Mouse (Mus musculus) hindbrain, embryonic 13.5 days (tissue): ENCODE results near the gene Dnah6. TPM values are rescaled to one million over a fixed set of nuclear protein-coding genes. Genes with fewer than 3 reads are reported as not detected.

Experiments used
- ATAC-seq: fragments of 200-750 bp; cut with Nextera tagmentation; 2 replicates; pipeline ENCODE4 v1.8.0; 2017; ENCODE audit warnings: moderate TSS enrichment; ENCODE audit not compliant: low FRiP score
- H3K27ac ChIP-seq: fragments of 300-500 bp; sonication (generic); 2 replicates; pipeline ENCODE4 v1.5.1; 2015; ENCODE audit warnings: inconsistent platforms, mild to moderate bottlenecking, moderate library complexity
- H3K27me3 ChIP-seq: fragments of 300-500 bp; sonication (generic); 2 replicates; pipeline ENCODE4 v1.6.1; 2015; ENCODE audit warnings: mild to moderate bottlenecking, inconsistent platforms
- H3K36me3 ChIP-seq: fragments of 300-500 bp; sonication (generic); 2 replicates; pipeline ENCODE4 v1.6.1; 2015; ENCODE audit warnings: mild to moderate bottlenecking, inconsistent platforms
- H3K4me1 ChIP-seq: fragments of 300-500 bp; sonication (generic); replicated peaks from 2 replicates; pipeline ENCODE4 v1.6.1; 2015; ENCODE audit warnings: inconsistent platforms
- H3K4me2 ChIP-seq: fragments of 300-500 bp; sonication (generic); 2 replicates; pipeline ENCODE4 v1.6.1; 2015; ENCODE audit warnings: inconsistent platforms, mild to moderate bottlenecking, moderate library complexity
- H3K4me3 ChIP-seq: fragments of 300-500 bp; sonication (generic); 2 replicates; pipeline ENCODE4 v1.5.1; 2015; ENCODE audit warnings: mild to moderate bottlenecking, inconsistent platforms
- H3K9ac ChIP-seq: fragments of 300-500 bp; sonication (generic); 2 replicates; pipeline ENCODE4 v1.6.1; 2015; ENCODE audit warnings: mild to moderate bottlenecking, inconsistent platforms
- H3K9me3 ChIP-seq: fragments of 300-500 bp; sonication (generic); 2 replicates; pipeline ENCODE4 v1.6.1; 2016; ENCODE audit warnings: inconsistent platforms
- WGBS: fragments of 180-500 bp; shearing (Covaris S2); methylation state at CpG from one replicate; pipeline ENCODE4 v1.1.7; 2015; 5-methylcytosine and 5-hydroxymethylcytosine counted together
- polyA plus RNA-seq: library from polyadenylated mRNA; unstranded; fragments of >200 nt; fragmentation: Nextera tagmentation; extraction: Ambion mirVana; gene quantifications from 2 replicates; pipeline ENCODE4 v1.2.1, GENCODE M21; 2015

Gene Dnah6
- polyA plus RNA-seq, 1 experiment from 2014 or later: 0.47 TPM

DNA sequence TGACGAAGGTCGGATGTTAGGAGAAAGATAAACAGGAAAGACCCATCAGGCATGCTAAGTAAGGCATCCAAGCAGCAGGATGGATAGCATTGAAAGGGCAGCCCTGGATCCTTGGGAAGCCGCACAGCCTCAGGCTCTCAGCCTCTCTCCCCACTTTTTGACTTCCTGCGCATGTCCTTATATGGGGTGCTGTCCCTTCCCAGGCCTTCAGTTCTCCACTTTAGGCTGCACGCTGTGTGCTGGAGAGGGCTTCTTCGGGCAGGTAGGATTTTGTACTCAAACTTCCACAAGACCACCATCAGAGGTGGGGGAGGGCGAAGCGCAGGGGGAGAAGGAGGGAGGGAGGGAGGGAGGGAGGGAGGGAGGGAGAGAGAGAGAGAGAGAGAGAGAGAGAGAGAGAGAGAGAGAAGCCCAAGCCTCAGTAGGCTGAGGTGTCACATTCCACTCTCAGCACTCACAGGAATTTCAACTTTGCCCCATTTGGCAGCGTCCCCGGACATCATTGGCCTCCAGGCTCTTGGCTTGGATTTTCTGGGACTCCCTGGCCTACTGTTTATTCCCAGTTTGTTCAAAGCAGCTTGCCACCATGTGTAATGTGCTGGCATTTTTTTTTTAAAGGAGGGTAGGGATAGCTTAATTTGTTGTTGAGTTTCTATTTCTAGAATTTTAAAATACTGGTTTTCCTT, 1.5 kb upstream of the Dnah6 start:
- no peaks in the 10 kb centered on the region for H3K9me3 ChIP-seq
- H3K27me3 ChIP-seq: no peaks in the 10 kb centered on the region
- WGBS: 27% methylated on average over 10 of the region's 10 CpGs
- no peak overlapping the region for H3K9ac ChIP-seq
- no peaks in the 10 kb centered on the region for H3K36me3 ChIP-seq
- H3K4me2 ChIP-seq: peak overlapping the region; percentile 27
- no peak overlapping the region for H3K27ac ChIP-seq
- H3K4me3 ChIP-seq: no peak overlapping the region
- peaks cover 4% of the 10 kb centered on the region for H3K4me1 ChIP-seq
- no peak for ATAC-seq

DNA sequence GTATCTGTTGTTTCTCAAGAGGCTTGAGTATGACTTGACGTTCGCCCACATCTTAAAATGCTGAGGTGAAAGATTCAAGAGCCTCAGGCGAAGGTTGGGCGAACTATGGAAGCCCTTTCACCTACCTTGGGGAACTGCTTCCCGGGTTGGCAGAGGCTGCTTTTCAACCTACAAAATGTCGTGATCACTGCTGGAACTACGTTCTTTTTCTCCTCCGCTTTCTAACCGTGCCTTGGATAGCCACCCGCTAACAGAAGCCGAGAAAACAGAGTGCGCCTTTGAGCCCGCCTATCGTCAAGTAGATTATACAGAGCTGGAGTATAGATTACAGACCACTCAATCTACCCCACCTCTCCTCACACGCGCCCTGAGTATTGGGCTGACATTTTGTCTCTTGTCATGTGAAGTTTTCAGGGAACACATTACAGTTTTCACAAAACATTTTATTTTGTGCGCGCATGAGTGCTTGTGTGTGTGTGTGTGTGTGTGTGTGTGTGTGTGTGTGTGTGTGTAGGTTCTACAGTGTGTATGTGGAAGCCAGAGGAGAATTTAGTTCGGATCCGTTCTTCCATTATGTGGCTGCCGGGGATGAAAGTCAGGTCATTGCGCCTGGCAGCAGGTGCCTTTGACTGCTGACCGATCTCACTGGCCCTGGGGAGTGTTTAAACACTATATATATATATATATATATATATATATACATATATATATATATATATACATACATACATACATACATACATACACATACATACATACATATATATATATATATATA, 696 bp upstream of the Dnah6 start:
- peak; percentile 82 for ATAC-seq

DNA sequence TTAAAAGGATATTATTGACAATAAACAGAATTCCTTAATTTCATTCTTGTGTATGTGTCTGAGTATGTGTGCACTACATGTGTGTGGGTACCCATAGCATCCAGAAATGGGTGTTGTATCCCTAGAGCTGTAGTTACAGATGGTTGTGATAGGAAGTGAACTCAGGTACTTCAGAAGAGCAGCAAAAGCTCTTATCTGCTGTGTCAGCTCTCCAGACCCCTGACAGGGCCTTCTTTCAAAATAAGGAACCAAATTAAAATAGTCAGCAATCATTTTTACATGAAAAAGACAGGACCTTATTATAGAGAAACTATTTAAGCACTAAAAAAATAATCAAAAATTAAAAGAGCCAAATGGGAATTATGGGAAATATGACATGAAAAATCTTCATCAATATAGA, 9.8 kb downstream of the Dnah6 start:
- H3K4me1 ChIP-seq: no peaks in the 10 kb centered on the region
- no peak for ATAC-seq
- no peak overlapping the region for H3K27ac ChIP-seq
- H3K4me2 ChIP-seq: no peak overlapping the region
- no peaks in the 10 kb centered on the region for H3K36me3 ChIP-seq
- no peaks in the 10 kb centered on the region for H3K9me3 ChIP-seq
- no peaks in the 10 kb centered on the region for H3K27me3 ChIP-seq
- H3K4me3 ChIP-seq: no peak overlapping the region
- no peak overlapping the region for H3K9ac ChIP-seq

More for the DNA sequence above, 696 bp upstream of the Dnah6 start:
- Histone ChIP-seq H3K9me3 (no peaks in the 10 kb centered on the region), H3K27me3 (no peaks in the 10 kb centered on the region), H3K4me3 (peak overlapping the region; percentile 45), H3K36me3 (no peaks in the 10 kb centered on the region), H3K9ac (peak overlapping the region; percentile 68), H3K4me2 (peak overlapping the region; percentile 66), H3K27ac (peak overlapping the region; percentile 76), H3K4me1 (peaks cover 4% of the 10 kb centered on the region)
- WGBS: 36% methylated on average over 23 of the region's 23 CpGs

DNA sequence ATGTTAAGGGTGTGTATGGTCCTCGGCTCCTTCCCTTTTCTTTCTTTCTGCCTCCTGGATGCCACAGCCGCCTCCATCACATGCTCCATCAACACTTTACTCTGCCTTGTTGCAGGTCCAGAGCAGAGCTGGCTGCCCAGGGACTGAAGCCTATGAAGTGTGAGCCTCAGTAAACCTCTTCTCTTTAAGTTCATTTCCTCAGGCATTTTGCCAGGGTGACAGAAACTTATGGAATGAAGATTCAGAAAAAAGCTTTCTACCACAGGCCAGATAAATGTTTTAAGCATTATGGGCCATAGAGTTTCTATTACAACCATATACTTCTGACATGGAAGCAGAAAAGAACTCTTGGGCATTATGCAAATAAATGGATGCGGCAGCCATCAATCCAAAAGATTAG, 10.4 kb downstream of the Dnah6 start:
- H3K4me3 ChIP-seq: no peak overlapping the region
- H3K4me2 ChIP-seq: no peak overlapping the region
- no peak overlapping the region for H3K9ac ChIP-seq
- H3K27me3 ChIP-seq: no peaks in the 10 kb centered on the region
- H3K36me3 ChIP-seq: no peaks in the 10 kb centered on the region
- H3K27ac ChIP-seq: no peak overlapping the region
- no peaks in the 10 kb centered on the region for H3K9me3 ChIP-seq
- H3K4me1 ChIP-seq: no peaks in the 10 kb centered on the region
- WGBS: 92% methylated on average over 3 of the region's 3 CpGs
- no peak for ATAC-seq

DNA sequence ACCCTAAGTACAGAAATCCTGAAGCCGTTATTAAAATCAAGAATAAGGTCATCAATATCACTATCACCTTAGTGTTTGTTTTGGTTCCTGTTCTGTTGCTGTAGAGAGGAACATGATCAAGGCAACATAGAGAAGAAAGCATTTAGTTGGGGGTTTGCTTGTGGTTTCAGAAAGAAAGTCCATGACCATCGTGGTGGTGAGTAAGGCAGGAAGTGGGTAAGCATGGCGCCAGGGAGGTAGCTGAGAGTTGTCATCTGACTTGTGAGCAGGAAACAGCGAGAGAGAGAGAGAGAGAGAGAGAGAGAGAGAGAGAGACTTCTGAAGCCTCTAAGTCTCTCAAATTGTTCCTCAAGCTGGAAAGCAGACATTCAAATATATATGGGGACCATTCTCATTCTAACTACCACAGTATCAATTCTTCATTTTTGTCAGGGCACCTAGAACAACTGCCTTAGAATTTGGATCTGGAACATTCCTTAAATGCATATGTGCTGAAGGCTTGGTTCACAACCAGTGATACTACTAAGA, 10.9 kb downstream of the Dnah6 start:
- ATAC-seq: no peak
- Histone ChIP-seq H3K27me3 (no peaks in the 10 kb centered on the region), H3K4me1 (no peaks in the 10 kb centered on the region), H3K9ac (no peak overlapping the region), H3K9me3 (no peaks in the 10 kb centered on the region), H3K4me3 (no peak overlapping the region), H3K4me2 (no peak overlapping the region), H3K27ac (no peak overlapping the region), H3K36me3 (no peaks in the 10 kb centered on the region)
- WGBS: 87% methylated on average over 4 of the region's 4 CpGs

DNA sequence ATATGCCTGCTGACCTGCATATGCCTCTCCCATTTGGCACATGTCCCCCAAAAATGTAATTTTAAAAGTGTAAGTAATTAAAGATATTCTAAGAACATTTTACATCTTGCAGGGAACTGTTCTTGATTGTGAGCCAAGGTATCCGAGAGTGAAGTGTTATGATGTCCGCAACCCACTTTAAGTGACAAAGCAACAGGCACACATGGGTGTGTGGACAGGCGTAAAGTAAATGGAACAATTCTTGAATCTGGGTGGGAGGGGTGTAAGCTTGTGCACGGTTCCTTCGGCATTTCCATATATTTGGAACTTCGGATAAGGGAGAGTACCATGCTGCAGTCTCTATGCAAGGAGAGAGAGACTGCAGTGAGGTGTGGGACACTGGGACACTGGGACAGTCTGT, 11.9 kb downstream of the Dnah6 start:
- H3K4me2 ChIP-seq: no peak overlapping the region
- no peak overlapping the region for H3K27ac ChIP-seq
- H3K9ac ChIP-seq: no peak overlapping the region
- no peak overlapping the region for H3K4me3 ChIP-seq
- 95% methylated on average over 6 of the region's 6 CpGs for WGBS
- H3K9me3 ChIP-seq: no peaks in the 10 kb centered on the region
- ATAC-seq: no peak
- no peaks in the 10 kb centered on the region for H3K4me1 ChIP-seq
- no peaks in the 10 kb centered on the region for H3K36me3 ChIP-seq
- no peaks in the 10 kb centered on the region for H3K27me3 ChIP-seq

DNA sequence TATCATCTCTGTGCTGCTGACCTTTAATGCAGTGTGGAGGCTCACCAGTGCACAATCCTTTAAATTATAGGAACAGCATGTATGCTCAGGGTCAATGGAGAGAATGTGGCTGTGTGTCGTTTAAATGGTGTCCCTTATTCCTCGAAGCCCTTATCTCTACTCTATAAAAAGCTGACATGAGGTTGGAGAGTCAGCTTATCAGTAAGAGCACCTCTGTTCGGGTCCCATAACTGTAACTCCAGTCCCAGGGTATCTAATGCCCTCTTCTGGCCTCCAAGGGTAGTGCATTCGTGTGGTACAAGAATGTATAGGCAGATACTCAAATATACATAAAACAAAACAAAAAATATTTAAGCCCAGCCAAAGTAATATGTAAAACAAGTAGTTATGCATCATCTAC, 16.5 kb downstream of the Dnah6 start:
- H3K4me3 ChIP-seq: no peak overlapping the region

DNA sequence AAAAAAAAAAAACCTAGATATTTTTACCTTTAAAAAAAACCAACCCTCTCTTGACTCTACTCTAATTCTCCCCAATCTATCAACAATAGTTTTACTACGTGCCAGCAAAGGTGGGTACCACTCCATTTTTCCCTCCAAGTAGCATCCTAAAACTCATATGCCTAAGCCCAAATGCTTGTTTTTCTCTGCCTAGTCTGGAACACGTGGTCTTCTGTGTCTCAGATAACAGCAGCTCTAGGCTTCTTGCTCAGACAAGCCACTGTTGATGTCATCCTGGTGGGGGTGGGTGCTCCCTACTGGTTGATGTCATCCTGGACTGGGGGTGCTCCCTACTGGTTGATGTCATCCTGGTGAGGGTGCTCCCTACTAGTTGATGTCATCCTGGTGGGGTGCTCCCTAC, 17.7 kb downstream of the Dnah6 start:
- Histone ChIP-seq H3K9me3 (no peaks in the 10 kb centered on the region), H3K4me1 (no peaks in the 10 kb centered on the region), H3K36me3 (no peaks in the 10 kb centered on the region), H3K4me3 (no peak overlapping the region), H3K27me3 (no peaks in the 10 kb centered on the region), H3K9ac (no peak overlapping the region), H3K4me2 (no peak overlapping the region), H3K27ac (no peak overlapping the region)
- 80% methylated on average over 2 of the region's 2 CpGs for whole genome bisulfite sequencing
- ATAC-seq: no peak

More for the DNA sequence above, 16.5 kb downstream of the Dnah6 start:
- Histone ChIP-seq H3K4me2 (no peak overlapping the region), H3K36me3 (no peaks in the 10 kb centered on the region), H3K9me3 (no peaks in the 10 kb centered on the region), H3K27ac (no peak overlapping the region), H3K27me3 (no peaks in the 10 kb centered on the region), H3K9ac (no peak overlapping the region), H3K4me1 (no peaks in the 10 kb centered on the region)
- ATAC-seq: no peak
- 79% methylated on average over 4 of the region's 4 CpGs for WGBS

DNA sequence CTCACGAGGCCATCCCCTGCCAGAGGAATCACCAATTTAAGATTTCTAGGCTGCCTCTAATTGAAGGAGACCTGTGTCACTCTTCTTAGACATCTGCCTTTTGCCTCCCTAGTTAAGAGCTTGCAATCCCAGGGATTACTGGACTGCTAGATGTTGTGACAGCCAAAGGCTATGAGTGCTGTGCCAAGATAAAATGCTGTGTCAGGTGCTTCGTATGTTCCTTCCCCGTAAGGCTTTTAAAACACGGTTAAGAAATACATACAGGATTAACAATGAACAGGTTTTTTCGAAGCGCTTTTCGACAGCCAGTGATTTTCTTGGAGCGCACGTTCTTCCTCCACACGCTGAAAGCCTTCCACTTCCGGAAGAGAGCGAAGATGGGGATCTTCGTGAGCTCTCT, 26.2 kb downstream of the Dnah6 start:
- H3K4me3 ChIP-seq: no peak overlapping the region
- no peak overlapping the region for H3K27ac ChIP-seq
- H3K36me3 ChIP-seq: no peaks in the 10 kb centered on the region
- no peaks in the 10 kb centered on the region for H3K27me3 ChIP-seq
- ATAC-seq: no peak
- 0 out of 2 replicates have a peak, but pooled peaks cover 2% of the 10 kb centered on the region for H3K9me3 ChIP-seq
- no peak overlapping the region for H3K4me2 ChIP-seq
- H3K9ac ChIP-seq: no peak overlapping the region
- WGBS: 94% methylated on average over 13 of the region's 13 CpGs
- H3K4me1 ChIP-seq: no peaks in the 10 kb centered on the region

DNA sequence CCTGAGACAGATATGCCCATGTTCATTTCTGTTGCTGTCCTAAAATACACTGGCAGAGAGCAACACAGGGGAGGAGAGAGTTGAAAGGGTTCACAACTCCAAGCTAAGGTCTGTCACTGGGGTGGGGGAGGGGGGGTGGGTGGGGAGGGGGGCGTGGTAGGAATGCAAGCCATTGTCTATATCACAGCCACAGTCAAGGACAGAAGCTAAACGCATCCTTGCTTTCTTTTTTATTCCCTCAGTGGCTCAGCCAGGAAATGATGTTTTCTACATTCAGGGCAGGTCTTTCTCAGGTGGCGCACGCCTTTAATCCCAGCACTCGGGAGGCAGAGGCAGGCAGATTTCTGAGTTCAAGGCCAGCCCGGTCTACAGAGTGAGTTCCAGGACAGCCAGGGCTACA, 30.7 kb downstream of the Dnah6 start:
- WGBS: 79% methylated on average over 6 of the region's 6 CpGs
- no peaks in the 10 kb centered on the region for H3K27me3 ChIP-seq

DNA sequence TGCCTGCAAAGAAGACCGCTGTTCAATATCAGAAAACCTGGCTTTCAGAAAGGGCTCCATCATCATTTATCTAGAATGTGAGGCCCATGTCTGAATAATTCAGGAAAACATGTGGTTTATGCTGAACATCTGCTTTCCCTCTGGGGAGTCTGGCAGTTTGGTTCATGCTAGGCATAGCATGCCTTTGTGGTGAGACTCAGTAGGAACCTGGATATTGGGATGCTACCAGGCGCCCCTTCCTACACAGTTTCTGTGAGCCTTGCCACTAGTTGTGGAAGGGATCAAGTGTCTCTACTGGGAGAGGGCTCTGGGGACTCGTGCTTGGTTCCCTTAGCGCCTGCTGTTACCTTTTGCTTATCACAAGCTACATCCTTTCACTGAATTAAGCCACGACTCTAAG, 37.2 kb downstream of the Dnah6 start:
- no peak for ATAC-seq
- no peaks in the 10 kb centered on the region for H3K27me3 ChIP-seq
- H3K4me3 ChIP-seq: no peak overlapping the region
- H3K36me3 ChIP-seq: no peaks in the 10 kb centered on the region
- WGBS: 76% methylated on average over 5 of the region's 5 CpGs
- H3K9ac ChIP-seq: no peak overlapping the region
- no peak overlapping the region for H3K27ac ChIP-seq
- H3K4me1 ChIP-seq: no peaks in the 10 kb centered on the region
- no peak overlapping the region for H3K4me2 ChIP-seq
- H3K9me3 ChIP-seq: no peaks in the 10 kb centered on the region

More for the DNA sequence above, 30.7 kb downstream of the Dnah6 start:
- H3K27ac ChIP-seq: no peak overlapping the region
- no peak overlapping the region for H3K4me2 ChIP-seq
- H3K4me3 ChIP-seq: no peak overlapping the region
- H3K9me3 ChIP-seq: no peaks in the 10 kb centered on the region
- H3K9ac ChIP-seq: no peak overlapping the region
- no peaks in the 10 kb centered on the region for H3K4me1 ChIP-seq
- H3K36me3 ChIP-seq: no peaks in the 10 kb centered on the region
- no peak for ATAC-seq

DNA sequence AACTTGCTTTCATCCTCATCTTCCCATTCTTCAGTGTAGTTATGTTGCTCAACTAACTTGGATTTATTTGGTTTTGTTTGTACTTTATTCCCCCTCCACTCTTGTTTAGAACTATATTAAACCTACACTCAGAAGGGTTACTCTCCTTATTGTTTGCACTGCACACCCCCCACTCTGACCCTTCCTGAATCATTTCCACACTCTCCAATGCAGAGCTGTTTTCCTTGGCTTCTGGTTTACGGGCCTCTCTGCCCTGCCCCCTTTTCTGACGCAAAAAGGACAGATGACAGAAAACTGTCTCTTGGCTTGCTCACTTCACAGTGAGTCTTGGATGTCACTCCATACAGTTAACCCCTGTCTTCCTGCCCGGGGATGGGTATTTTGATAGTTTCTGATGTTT, 38.5 kb downstream of the Dnah6 start:
- no peak overlapping the region for H3K27ac ChIP-seq
- H3K9me3 ChIP-seq: no peaks in the 10 kb centered on the region
- no peak overlapping the region for H3K4me2 ChIP-seq
- H3K4me3 ChIP-seq: no peak overlapping the region
- ATAC-seq: no peak
- H3K4me1 ChIP-seq: no peaks in the 10 kb centered on the region
- H3K36me3 ChIP-seq: no peaks in the 10 kb centered on the region
- no peaks in the 10 kb centered on the region for H3K27me3 ChIP-seq
- no peak overlapping the region; the same call in 1 of the 2 replicates for H3K9ac ChIP-seq
- WGBS: 62% methylated on average over 3 of the region's 3 CpGs

DNA sequence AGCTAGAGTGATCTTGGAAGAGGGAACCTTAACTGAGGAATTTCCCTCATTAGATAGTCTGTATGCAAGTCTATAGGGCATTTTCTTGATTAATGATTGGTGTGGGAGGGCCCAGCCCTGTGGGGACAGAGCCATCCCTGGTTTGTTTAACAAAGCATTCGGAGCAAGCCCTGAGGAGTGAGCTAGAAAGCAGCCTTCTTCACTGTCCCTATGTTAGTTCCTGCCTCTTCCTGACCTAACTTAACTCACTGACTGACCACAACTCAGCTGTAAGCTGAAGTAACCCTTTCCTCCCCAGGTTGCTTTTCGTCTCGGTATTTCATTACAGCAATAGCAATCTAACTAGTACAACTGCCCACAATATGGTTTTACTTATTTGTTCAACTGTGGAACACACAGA, 39.0 kb downstream of the Dnah6 start:
- H3K27me3 ChIP-seq: no peaks in the 10 kb centered on the region
- no peaks in the 10 kb centered on the region for H3K4me1 ChIP-seq
- no peak overlapping the region for H3K27ac ChIP-seq
- H3K9ac ChIP-seq: no peak overlapping the region
- no peak overlapping the region for H3K4me2 ChIP-seq
- WGBS: 31% methylated on average over 3 of the region's 3 CpGs
- ATAC-seq: no peak
- H3K36me3 ChIP-seq: no peaks in the 10 kb centered on the region
- H3K4me3 ChIP-seq: no peak overlapping the region
- H3K9me3 ChIP-seq: no peaks in the 10 kb centered on the region
